Comparison of ENCODE assay signal across 11 mouse cellular contexts in the genomic region with DNA sequence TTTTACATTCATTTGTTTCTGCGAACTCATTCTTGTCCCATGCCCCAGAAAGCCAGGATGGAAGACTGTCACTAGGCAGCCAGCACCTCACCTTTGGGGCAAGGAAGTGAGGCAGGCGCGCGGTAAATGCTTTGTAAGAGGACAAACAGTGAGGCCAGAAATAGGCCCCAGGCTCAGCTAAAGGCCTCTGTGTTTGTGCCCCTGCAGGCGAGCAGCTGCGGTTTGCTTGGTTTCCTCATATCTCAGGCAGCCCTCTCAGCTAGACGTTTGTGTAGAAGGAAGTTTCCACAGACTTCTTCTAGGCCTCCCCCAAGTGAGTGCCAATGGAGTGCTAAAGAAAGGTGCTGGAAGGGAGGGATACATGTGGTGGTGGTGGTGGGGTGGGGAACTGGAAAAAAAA. TPM values are rescaled to one million over a fixed set of nuclear protein-coding genes. Genes with fewer than 3 reads are reported as not detected.
DNase-seq lines count a peak whose midpoint lies in the region; ATAC-seq and TF ChIP-seq lines count a peak whose summit lies in the region.
"Had no signal": no experiment of that assay in that cellular context is flagged by ENCODE, and none has a peak within 500 bp of the region (broad histone marks: within the 10 kb centered on the region; RNA-seq: fewer than 3 reads in every experiment).

No protein-coding gene starts in this region.

- H3K27me3 ChIP-seq in small intestine, adult 2 months (ENCODE audit: control insufficient read depth, insufficient read depth, low read length) = no peaks in the 10 kb centered on the region
- H3K27me3 ChIP-seq in forebrain, embryonic 12.5 days = peaks cover 17% of the 10 kb centered on the region; the same call in 1 of the 2 replicates

- no peak overlapping the region for H3K9ac ChIP-seq in forebrain, embryonic 12.5 days
- H3K9ac ChIP-seq: midbrain, embryonic 12.5 days had no signal

- peak; percentile 61 for DNase-seq in 416B (ENCODE audit: low read depth)
- peak; percentile 75 for DNase-seq in CD4-positive helper T cell, adult 2 months (ENCODE audit: low read depth, low spot score)
- no peak for DNase-seq in right cerebral cortex, adult 2 months (ENCODE audit: low spot score in 2 of 2)
- DNase-seq in cerebellum, postnatal 4 days (ENCODE audit: low spot score in 2 of 2) = no peak
- DNase-seq in cerebellum, postnatal 25 days = no peak
- DNase-seq: cerebellum, adult 9-10 months; kidney, adult 11 months had no signal

- no peak for TF ChIP-seq POLR2A in small intestine, adult 2 months (IDR thresholded peaks at IDR 0.05; ENCODE audit: low read depth, low read length)

- no peaks in the 10 kb centered on the region for H3K36me3 ChIP-seq in small intestine, adult 2 months (ENCODE audit: control insufficient read depth, insufficient read depth, low read length)
- no peaks in the 10 kb centered on the region for H3K36me3 ChIP-seq in forebrain, embryonic 12.5 days (replicated peaks)
- H3K36me3 ChIP-seq: midbrain, embryonic 12.5 days had no signal

- H3K27ac ChIP-seq in small intestine, adult 2 months (ENCODE audit: insufficient read depth, low read depth, low read length) = peak overlapping the region; percentile 55
- H3K27ac ChIP-seq in forebrain, embryonic 12.5 days = no peak overlapping the region
- H3K27ac ChIP-seq: midbrain, embryonic 12.5 days had no signal

- H3K4me1 ChIP-seq in small intestine, adult 2 months (ENCODE audit: control insufficient read depth, insufficient read depth, insufficient read length, low read length) = peaks cover 3% of the 10 kb centered on the region; the same call in 1 of the 2 replicates
- no peaks in the 10 kb centered on the region for H3K4me1 ChIP-seq in forebrain, embryonic 12.5 days
- H3K4me1 ChIP-seq: midbrain, embryonic 12.5 days had no signal

- peak overlapping the region; percentile 19 for H3K4me3 ChIP-seq in small intestine, adult 2 months (ENCODE audit: low read depth, low read length)
- H3K4me3 ChIP-seq in forebrain, embryonic 12.5 days (replicated peaks) = no peak overlapping the region
- H3K4me3 ChIP-seq: midbrain, embryonic 12.5 days had no signal

- H3K4me2 ChIP-seq in forebrain, embryonic 12.5 days = no peak overlapping the region
- H3K4me2 ChIP-seq: midbrain, embryonic 12.5 days had no signal

- WGBS in small intestine, adult 2 months = 77% methylated on average over 7 of the region's 7 CpGs
- whole genome bisulfite sequencing in forebrain, embryonic 12.5 days = 83% methylated on average over 7 of the region's 7 CpGs

- peak; percentile 63 for ATAC-seq in inflammation-experienced regulatory T-cells, adult 6 months
- ATAC-seq in forebrain, embryonic 12.5 days (ENCODE audit: low FRiP score) = no peak

- no peaks in the 10 kb centered on the region for H3K9me3 ChIP-seq in forebrain, embryonic 12.5 days
- H3K9me3 ChIP-seq: midbrain, embryonic 12.5 days had no signal

- TF ChIP-seq CTCF in small intestine, adult 2 months (IDR thresholded peaks at IDR 0.05; ENCODE audit: extremely low read depth, insufficient read length, insufficient replicate concordance, low read depth, low read length) = no peak

RNA-seq across cellular contexts. Expression of gene Tmsb4x, which starts 18.0 kb away (rescaled TPM):
- over 10,000 TPM; 12,659 to 15,684 (median 12,791) TPM for polyA plus RNA-seq in inflammation-experienced regulatory T-cells, adult 6 months (2017; shearing (Covaris generic))
- 44.6 and 57.7 TPM in 2 replicates for polyA plus RNA-seq in small intestine, adult 2 months (2012; rRNA removed)
- polyA plus RNA-seq in forebrain, embryonic 12.5 days (2016; fragmentation: Nextera tagmentation; extraction: Ambion mirVana) = 5,994 and 6,112 TPM in 2 replicates

RNA-seq across cellular contexts. Expression of gene Tlr8, which starts 37.0 kb away (rescaled TPM):
- polyA plus RNA-seq in inflammation-experienced regulatory T-cells, adult 6 months (2017; shearing (Covaris generic)) = under 1 TPM in 1 of 3 experiments, not detected in 2; 0.11 TPM
- polyA plus RNA-seq in small intestine, adult 2 months (2012; rRNA removed) = 0.05 TPM in 1 of 2 replicates, not detected in the other
- not detected in 2 replicates for polyA plus RNA-seq in forebrain, embryonic 12.5 days (2016; fragmentation: Nextera tagmentation; extraction: Ambion mirVana)

Comparison
In these comparisons a context has a peak if more than half of its experiments do, and no peak if none do; other contexts are left out.
1. DNase-seq: peak in 416B (single experiment) and CD4-positive helper T cell, adult 2 months (single experiment); none in right cerebral cortex, adult 2 months (0 of 2), cerebellum, postnatal 4 days (0 of 2) and cerebellum, postnatal 25 days (0 of 2).
2. RNA of gene Tmsb4x, which starts 18.0 kb away (polyA plus RNA-seq): 12,659 to 15,684 TPM in inflammation-experienced regulatory T-cells, adult 6 months and 5,994 to 6,112 TPM in forebrain, embryonic 12.5 days; 44.6 to 57.7 TPM in small intestine, adult 2 months; every median in the first group is over 100 times any median in the second.